Mouse (Mus musculus) CH12.LX (cell line): ENCODE measurements around the gene Gid4.

ENCODE experiments used
- BHLHE40 ChIP-seq: IDR thresholded peaks from 2 replicates; pipeline ENCODE4 v1.6.1; 2011; ENCODE audit warnings: mild to moderate bottlenecking, low read depth, low read length, improper control_type of control experiment
- CHD1 ChIP-seq: IDR thresholded peaks from 2 replicates; pipeline ENCODE4 v1.6.1; 2012; ENCODE audit warnings: low read depth, low read length, improper control_type of control experiment, inconsistent platforms
- CTCF ChIP-seq, 2 experiments: IDR thresholded peaks in 1 of 2; conservative IDR thresholded peaks in 1 of 2; 2 replicates each; pipeline ENCODE4 v1.5.1; 2011 to 2012; ENCODE audit warnings: low read depth in 2 of 2, low read length in 2 of 2, improper control_type of control experiment in 1 of 2, inconsistent platforms in 1 of 2, mild to moderate bottlenecking in 1 of 2, moderate library complexity in 1 of 2
- E2F4 ChIP-seq: IDR thresholded peaks from 2 replicates; pipeline ENCODE4 v1.6.1; 2011; ENCODE audit warnings: low read depth, low read length, improper control_type of control experiment; ENCODE audit not compliant: insufficient replicate concordance
- EP300 ChIP-seq: IDR thresholded peaks from 2 replicates; pipeline ENCODE4 v1.6.1; 2011; ENCODE audit warnings: low read length, improper control_type of control experiment
- JUND ChIP-seq: conservative IDR thresholded peaks from 2 replicates; pipeline ENCODE4 v1.6.1; 2011; ENCODE audit warnings: low read depth, low read length, improper control_type of control experiment
- MAFK ChIP-seq: IDR thresholded peaks from 2 replicates; pipeline ENCODE4 v1.6.1; 2011; ENCODE audit warnings: low read length, improper control_type of control experiment; ENCODE audit not compliant: insufficient replicate concordance
- MAX ChIP-seq: IDR thresholded peaks from 2 replicates; pipeline ENCODE4 v1.6.1; 2011; ENCODE audit warnings: low read length, improper control_type of control experiment
- POLR2A ChIP-seq: IDR thresholded peaks from 2 replicates; pipeline ENCODE4 v1.6.1; 2011; ENCODE audit warnings: low read depth, mild to moderate bottlenecking, improper control_type of control experiment, low read length
- USF1 ChIP-seq: IDR thresholded peaks from 2 replicates; pipeline ENCODE4 v1.6.1; 2014; ENCODE audit warnings: low read depth, mild to moderate bottlenecking, inconsistent platforms, low read length, improper control_type of control experiment
- USF2 ChIP-seq: conservative IDR thresholded peaks from 2 replicates; pipeline ENCODE4 v1.6.1; 2011; ENCODE audit warnings: low read depth, low read length, improper control_type of control experiment

DNA sequence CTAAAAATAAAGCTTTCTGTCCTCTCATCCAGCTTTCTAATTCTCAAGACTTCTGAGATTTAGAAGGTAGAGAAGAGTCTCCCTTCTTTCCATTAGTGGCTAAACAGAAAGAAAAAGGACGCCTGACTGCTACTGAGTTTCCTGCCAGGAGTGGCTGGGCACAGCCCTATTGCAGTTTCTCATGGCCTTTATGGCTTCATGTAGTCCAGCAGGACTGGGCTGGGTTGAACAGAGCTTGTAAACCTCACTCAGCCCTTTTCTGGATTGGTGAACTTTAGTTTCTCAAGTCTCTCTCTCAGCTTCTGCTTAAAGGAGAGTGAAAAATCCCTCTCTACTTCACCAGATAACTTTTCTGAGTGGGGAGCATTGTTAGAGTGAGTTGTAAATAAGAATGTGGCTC lies 9.5 kb downstream of the Gid4 start:
- TF ChIP-seq BHLHE40 (no peak), USF2 (no peak), CTCF (conservative IDR thresholded peaks at IDR 0.05 in 1 of 2, IDR thresholded peaks at IDR 0.05 in 1 of 2; ENCODE audit: low read depth in 2 of 2, low read length in 2 of 2) (no peak), MAX (no peak), EP300 (no peak), USF1 (no peak), POLR2A (no peak), MAFK (no peak), E2F4 (no peak), CHD1 (no peak), JUND (no peak)
